Mouse (Mus musculus) myocyte (in vitro differentiated cells): Measurements from ENCODE around the gene Draxin.

Source experiments
- CEBPB ChIP-seq: IDR thresholded peaks from 2 replicates; pipeline ENCODE4 v1.6.1; 2011; ENCODE audit warnings: mild to moderate bottlenecking, moderate library complexity; ENCODE audit not compliant: poor library complexity, insufficient read depth, severe bottlenecking
- MYOD1 ChIP-seq, 3 experiments: IDR thresholded peaks; one replicate each; pipeline ENCODE4 v1.6.1; 2011; ENCODE audit warnings: control low read depth in 2 of 3, low read depth in 2 of 3, mild to moderate bottlenecking in 2 of 3, moderate library complexity in 1 of 3; ENCODE audit not compliant: insufficient read length in 2 of 3, control insufficient read depth in 1 of 3
- POLR2A ChIP-seq: IDR thresholded peaks from one replicate; pipeline ENCODE4 v1.6.1; 2011; ENCODE audit warnings: low read depth, mild to moderate bottlenecking, control low read depth, moderate library complexity; ENCODE audit not compliant: insufficient read length
- TCF12 ChIP-seq: IDR thresholded peaks from one replicate; pipeline ENCODE4 v1.6.1; 2011; ENCODE audit warnings: mild to moderate bottlenecking, control low read depth; ENCODE audit not compliant: poor library complexity, insufficient read depth, severe bottlenecking
- USF1 ChIP-seq: IDR thresholded peaks from one replicate; pipeline ENCODE4 v1.6.1; 2011; ENCODE audit warnings: low read depth, mild to moderate bottlenecking, control low read depth, moderate library complexity

GRCm38 (mm10) chr4:148150242-148150641, 19.7 kb upstream of the Draxin start:
- TF ChIP-seq POLR2A = no peak
- TF ChIP-seq CEBPB = no peak
- TF ChIP-seq USF1 = no peak
- no peak for TF ChIP-seq MYOD1 (IDR thresholded peaks at IDR 0.05; ENCODE audit: control insufficient read depth in 1 of 3, insufficient read length in 2 of 3, low read depth in 2 of 3)
- no peak for TF ChIP-seq TCF12
